Mouse (Mus musculus): Measurements from ENCODE around the gene R3hdm2. TPM values are rescaled to one million over a fixed set of nuclear protein-coding genes. Genes with fewer than 3 reads are reported as not detected.

R3hdm2 gene
- total and polyA plus RNA-seq, 2 experiments from 2014 or later = 39.3 to 60.6 TPM

GRCm38 (mm10) chr10:127352187-127352586 lies 27.9 kb upstream of the R3hdm2 start:
- WGBS = 90% methylated on average over 9 of the region's 9 CpGs
- no peak overlapping the region for H3K4me3 ChIP-seq (ENCODE audit: low read length)
- DNase-seq (ENCODE audit: low spot score) = no peak

GRCm38 (mm10) chr10:127352766-127353165 lies 27.4 kb upstream of the R3hdm2 start:
- ATAC-seq (no peak), DNase-seq (ENCODE audit: low spot score) (no peak)
- no peak overlapping the region for H3K4me3 ChIP-seq (ENCODE audit: low read length)
- H3K9ac ChIP-seq (replicated peaks; ENCODE audit: low read length) = no peak overlapping the region
- H3K27me3 ChIP-seq (ENCODE audit: insufficient read depth, low read length) = no peaks in the 10 kb centered on the region; the same call in 1 of the 2 replicates
- H3K4me2 ChIP-seq (ENCODE audit: low read depth, low read length) = no peak overlapping the region
- no peaks in the 10 kb centered on the region for H3K36me3 ChIP-seq (ENCODE audit: insufficient read depth, low read length)
- WGBS = 86% methylated on average over 11 of the region's 11 CpGs
- H3K4me1 ChIP-seq (ENCODE audit: insufficient read depth, low read length) = no peaks in the 10 kb centered on the region
- no peak for TF ChIP-seq CTCF (IDR thresholded peaks at IDR 0.05; ENCODE audit: low read depth)
- no peak overlapping the region for H3K27ac ChIP-seq
- no peaks in the 10 kb centered on the region for H3K9me3 ChIP-seq (ENCODE audit: low read length)

More at GRCm38 (mm10) chr10:127352187-127352586, 27.9 kb upstream of the R3hdm2 start:
- H3K4me2 ChIP-seq (ENCODE audit: low read depth, low read length) = no peak overlapping the region
- no peak overlapping the region for H3K27ac ChIP-seq
- ATAC-seq = no peak
- no peaks in the 10 kb centered on the region for H3K9me3 ChIP-seq (ENCODE audit: low read length)
- no peaks in the 10 kb centered on the region; the same call in 1 of the 2 replicates for H3K27me3 ChIP-seq (ENCODE audit: insufficient read depth, low read length)
- no peak overlapping the region for H3K9ac ChIP-seq (replicated peaks; ENCODE audit: low read length)
- no peak for TF ChIP-seq CTCF (IDR thresholded peaks at IDR 0.05; ENCODE audit: low read depth)
- H3K4me1 ChIP-seq (ENCODE audit: insufficient read depth, low read length) = no peaks in the 10 kb centered on the region
- no peaks in the 10 kb centered on the region for H3K36me3 ChIP-seq (ENCODE audit: insufficient read depth, low read length)

GRCm38 (mm10) chr10:127353909-127354895 lies 25.9 kb upstream of the R3hdm2 start, which contains the start of gene Inhbe:
Gene Inhbe (minus strand): TSS chr10:127354411.
- ATAC-seq (no peak), DNase-seq (ENCODE audit: low spot score) (peak; percentile 15)
- Histone ChIP-seq H3K36me3 (ENCODE audit: insufficient read depth, low read length) (no peaks in the 10 kb centered on the region), H3K4me3 (ENCODE audit: low read length) (no peak within 1 kb of the TSS), H3K9me3 (ENCODE audit: low read length) (no peaks in the 10 kb centered on the region), H3K27ac (no peak within 1 kb of the TSS), H3K4me2 (ENCODE audit: low read depth, low read length) (no peak within 1 kb of the TSS), H3K27me3 (ENCODE audit: insufficient read depth, low read length) (no peaks in the 10 kb centered on the region; the same call in 1 of the 2 replicates), H3K9ac (replicated peaks; ENCODE audit: low read length) (no peak within 1 kb of the TSS), H3K4me1 (ENCODE audit: insufficient read depth, low read length) (no peaks in the 10 kb centered on the region)
- peak; percentile 62 for TF ChIP-seq CTCF (IDR thresholded peaks at IDR 0.05; ENCODE audit: low read depth)
- 87% methylated on average over 18 of the region's 18 CpGs for WGBS

GRCm38 (mm10) chr10:127355336-127355735 lies 24.8 kb upstream of the R3hdm2 start:
- Histone ChIP-seq H3K4me1 (ENCODE audit: insufficient read depth, low read length) (no peaks in the 10 kb centered on the region), H3K27me3 (ENCODE audit: insufficient read depth, low read length) (no peaks in the 10 kb centered on the region; the same call in 1 of the 2 replicates), H3K36me3 (ENCODE audit: insufficient read depth, low read length) (no peaks in the 10 kb centered on the region), H3K4me3 (ENCODE audit: low read length) (no peak overlapping the region), H3K9me3 (ENCODE audit: low read length) (no peaks in the 10 kb centered on the region), H3K9ac (replicated peaks; ENCODE audit: low read length) (no peak overlapping the region), H3K27ac (no peak overlapping the region), H3K4me2 (ENCODE audit: low read depth, low read length) (no peak overlapping the region)
- ATAC-seq = no peak
- TF ChIP-seq CTCF (IDR thresholded peaks at IDR 0.05; ENCODE audit: low read depth) = no peak
- 53% methylated on average over 10 of the region's 10 CpGs for WGBS
- no peak for DNase-seq (ENCODE audit: low spot score)

- H3K36me3 ChIP-seq (ENCODE audit: insufficient read depth, low read length) = no peaks in the 10 kb centered on the region
- H3K4me1 ChIP-seq (ENCODE audit: insufficient read depth, low read length) = no peaks in the 10 kb centered on the region
- H3K4me2 ChIP-seq (ENCODE audit: low read depth, low read length) = no peak overlapping the region
- H3K4me3 ChIP-seq (ENCODE audit: low read length) = no peak overlapping the region
- 86% methylated on average over 3 of the region's 3 CpGs for WGBS
- no peak for DNase-seq (ENCODE audit: low spot score)
- no peaks in the 10 kb centered on the region for H3K27me3 ChIP-seq (ENCODE audit: insufficient read depth, low read length)
- H3K9me3 ChIP-seq (ENCODE audit: low read length) = no peaks in the 10 kb centered on the region
- H3K27ac ChIP-seq = no peak overlapping the region
- no peak overlapping the region for H3K9ac ChIP-seq (replicated peaks; ENCODE audit: low read length)
- TF ChIP-seq CTCF (IDR thresholded peaks at IDR 0.05; ENCODE audit: low read depth) = no peak
- ATAC-seq = no peak
Observed at GRCm38 (mm10) chr10:127360714-127361113, 19.4 kb upstream of the R3hdm2 start.

- TF ChIP-seq CTCF (IDR thresholded peaks at IDR 0.05; ENCODE audit: low read depth) = no peak
- no peak for DNase-seq (ENCODE audit: low spot score)
- no peaks in the 10 kb centered on the region for H3K36me3 ChIP-seq (ENCODE audit: insufficient read depth, low read length)
- H3K4me2 ChIP-seq (ENCODE audit: low read depth, low read length) = no peak overlapping the region
- no peak for ATAC-seq
- H3K4me3 ChIP-seq (ENCODE audit: low read length) = no peak overlapping the region
- no peaks in the 10 kb centered on the region for H3K4me1 ChIP-seq (ENCODE audit: insufficient read depth, low read length)
- H3K27ac ChIP-seq = no peak overlapping the region
- no peak overlapping the region for H3K9ac ChIP-seq (replicated peaks; ENCODE audit: low read length)
- WGBS = 65% methylated on average over 5 of the region's 5 CpGs
- H3K27me3 ChIP-seq (ENCODE audit: insufficient read depth, low read length) = no peaks in the 10 kb centered on the region
- H3K9me3 ChIP-seq (ENCODE audit: low read length) = no peaks in the 10 kb centered on the region
Observed at GRCm38 (mm10) chr10:127367116-127367515, 13.0 kb upstream of the R3hdm2 start.

GRCm38 (mm10) chr10:127368273-127368672 lies 11.9 kb upstream of the R3hdm2 start:
- Histone ChIP-seq H3K9ac (replicated peaks; ENCODE audit: low read length) (no peak overlapping the region), H3K27me3 (ENCODE audit: insufficient read depth, low read length) (no peaks in the 10 kb centered on the region), H3K36me3 (ENCODE audit: insufficient read depth, low read length) (no peaks in the 10 kb centered on the region), H3K4me3 (ENCODE audit: low read length) (no peak overlapping the region), H3K9me3 (ENCODE audit: low read length) (no peaks in the 10 kb centered on the region), H3K4me2 (ENCODE audit: low read depth, low read length) (no peak overlapping the region), H3K4me1 (ENCODE audit: insufficient read depth, low read length) (no peaks in the 10 kb centered on the region), H3K27ac (no peak overlapping the region)
- DNase-seq (ENCODE audit: low spot score) = no peak
- TF ChIP-seq CTCF (IDR thresholded peaks at IDR 0.05; ENCODE audit: low read depth) = no peak
- WGBS = 72% methylated on average over 2 of the region's 2 CpGs
- no peak for ATAC-seq

Data from hindbrain, postnatal 0 days (tissue).